Mouse (Mus musculus) kidney, postnatal 0 days (tissue): ENCODE measurements around the gene Crebrf. TPM values are rescaled to one million over a fixed set of nuclear protein-coding genes. Genes with fewer than 3 reads are reported as not detected.

Experiments
- ATAC-seq: fragments of 200-750 bp; cut with Nextera tagmentation; replicated peaks from 2 replicates; pipeline ENCODE4 v1.8.0; 2017; ENCODE audit warnings: low read depth, moderate number of reproducible peaks, moderate TSS enrichment, moderate library complexity; ENCODE audit not compliant: low FRiP score
- DNase-seq: peaks from one replicate; pipeline ENCODE4 v3.0.0-alpha.2; 2016; ENCODE audit warnings: low spot score
- H3K27ac ChIP-seq: fragments of 300-500 bp; sonication (generic); 2 replicates; pipeline ENCODE4 v1.5.1; 2014; ENCODE audit warnings: mild to moderate bottlenecking
- H3K27me3 ChIP-seq: fragments of 300-500 bp; sonication (generic); 2 replicates; pipeline ENCODE4 v1.6.1; 2014; ENCODE audit warnings: low read length, mixed read lengths; ENCODE audit not compliant: insufficient read depth
- H3K36me3 ChIP-seq: fragments of 300-500 bp; sonication (generic); 2 replicates; pipeline ENCODE4 v1.6.1; 2014; ENCODE audit warnings: low read length, mixed read lengths; ENCODE audit not compliant: insufficient read depth
- H3K4me1 ChIP-seq: fragments of 300-500 bp; sonication (generic); replicated peaks from 2 replicates; pipeline ENCODE4 v1.6.1; 2014; ENCODE audit warnings: antibody characterized with exemption, low read length, mixed read lengths; ENCODE audit not compliant: insufficient read depth
- H3K4me2 ChIP-seq: fragments of 300-500 bp; sonication (generic); 2 replicates; pipeline ENCODE4 v1.6.1; 2014; ENCODE audit warnings: mild to moderate bottlenecking, low read length, moderate library complexity, mixed read lengths
- H3K4me3 ChIP-seq: fragments of 300-500 bp; sonication (generic); replicated peaks from 2 replicates; pipeline ENCODE4 v1.5.1; 2014; ENCODE audit warnings: low read depth, low read length
- H3K9ac ChIP-seq: fragments of 300-500 bp; sonication (generic); 2 replicates; pipeline ENCODE4 v1.6.1; 2014; ENCODE audit warnings: low read depth, low read length
- H3K9me3 ChIP-seq: fragments of 300-500 bp; sonication (generic); replicated peaks from 2 replicates; pipeline ENCODE4 v1.6.1; 2016; ENCODE audit warnings: low read length, inconsistent platforms, mixed read lengths
- CTCF ChIP-seq: IDR thresholded peaks from 2 replicates; pipeline ENCODE4 v1.5.1; 2016; ENCODE audit warnings: antibody characterized with exemption, low read depth, mild to moderate bottlenecking, moderate library complexity
- WGBS: fragments of 180-500 bp; shearing (Covaris S2); extraction: QIAGEN DNeasy Blood & Tissue Kit; methylation state at CpG from one replicate; pipeline ENCODE4 v1.1.7; 2014; 5-methylcytosine and 5-hydroxymethylcytosine counted together
- polyA plus RNA-seq: library from polyadenylated mRNA; unstranded; fragments of >200 nt; fragmentation: Nextera tagmentation; extraction: Ambion mirVana; gene quantifications from 2 replicates; pipeline ENCODE4 v1.2.1, GENCODE M21; 2015

Crebrf gene
- polyA plus RNA-seq, 1 experiment from 2014 or later = 17.6 TPM

DNA sequence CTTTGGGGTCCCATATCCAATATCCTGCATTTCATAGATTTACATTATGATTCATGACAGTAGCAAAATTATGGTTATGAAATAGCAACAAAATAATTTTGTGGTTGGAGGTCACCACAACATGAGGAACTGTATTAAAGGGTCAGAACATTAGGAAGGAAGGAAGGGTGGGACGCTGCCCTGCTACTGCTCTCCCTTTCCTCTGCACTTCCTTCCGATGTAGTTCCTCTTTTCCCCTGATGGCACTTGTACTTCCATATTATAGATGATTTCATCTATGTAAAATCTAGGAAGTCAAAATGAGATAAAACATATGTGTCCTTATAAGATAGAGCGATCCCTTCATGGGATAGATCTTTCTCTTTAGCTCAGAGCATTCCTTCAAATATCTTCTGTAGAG lies 34.5 kb downstream of the Crebrf start:
- no peak for TF ChIP-seq CTCF
- no peak overlapping the region for H3K27ac ChIP-seq
- H3K9ac ChIP-seq = no peak overlapping the region
- no peaks in the 10 kb centered on the region for H3K36me3 ChIP-seq
- no peak overlapping the region for H3K4me3 ChIP-seq
- no peaks in the 10 kb centered on the region for H3K27me3 ChIP-seq
- ATAC-seq (no peak), DNase-seq (no peak)
- no peaks in the 10 kb centered on the region for H3K9me3 ChIP-seq
- H3K4me1 ChIP-seq = no peaks in the 10 kb centered on the region
- 83% methylated on average over 3 of the region's 3 CpGs for WGBS
- H3K4me2 ChIP-seq = no peak overlapping the region

DNA sequence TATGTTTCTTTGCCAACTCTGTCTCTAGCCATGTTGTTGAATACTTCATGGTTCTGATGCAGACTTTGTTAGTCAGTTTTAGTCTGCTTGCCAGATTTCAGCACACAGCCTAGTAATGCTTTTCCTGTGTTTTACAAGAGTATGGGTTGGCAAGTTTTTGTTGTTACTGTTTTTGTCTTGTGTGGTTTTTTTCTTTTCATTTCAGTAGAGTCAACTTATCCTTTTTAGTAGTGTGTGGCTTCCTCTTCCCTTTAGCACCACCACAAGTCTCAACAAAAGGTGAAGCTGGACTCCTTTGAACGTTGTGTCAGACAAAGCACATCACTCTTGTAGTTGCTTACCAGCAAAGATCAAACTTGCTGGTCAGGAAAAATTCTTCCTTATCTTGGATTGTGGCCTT lies 36.8 kb downstream of the Crebrf start:
- no peak for TF ChIP-seq CTCF
- WGBS = 81% methylated on average over 1 of the region's 1 CpGs
- no peak overlapping the region for H3K9ac ChIP-seq
- H3K4me3 ChIP-seq = no peak overlapping the region
- no peaks in the 10 kb centered on the region for H3K4me1 ChIP-seq
- no peaks in the 10 kb centered on the region for H3K36me3 ChIP-seq
- H3K27me3 ChIP-seq = no peaks in the 10 kb centered on the region
- no peak overlapping the region for H3K4me2 ChIP-seq
- no peak overlapping the region for H3K27ac ChIP-seq
- H3K9me3 ChIP-seq = no peaks in the 10 kb centered on the region
- ATAC-seq (no peak), DNase-seq (no peak)

DNA sequence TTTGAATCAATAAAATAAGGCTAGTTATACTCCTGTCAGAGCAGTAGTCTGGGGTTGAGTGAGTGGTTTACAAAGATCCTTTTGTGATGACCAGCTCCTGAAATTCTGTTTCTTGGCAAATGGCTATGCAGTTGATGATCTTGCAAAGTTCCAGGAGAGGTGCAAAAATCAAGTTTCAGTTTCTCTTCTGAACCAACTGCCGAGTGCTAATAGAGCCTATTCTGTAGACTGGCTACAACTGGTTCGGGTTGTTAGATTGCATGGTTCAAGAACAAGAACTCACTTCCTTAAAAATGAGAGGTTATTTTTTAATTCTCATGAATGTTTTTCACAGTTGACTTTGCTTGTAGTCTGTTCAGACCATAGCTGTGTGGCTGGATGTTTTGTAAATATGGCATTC lies 38.0 kb downstream of the Crebrf start:
- ATAC-seq = no peak
- no peak overlapping the region for H3K9ac ChIP-seq
- no peak overlapping the region for H3K4me3 ChIP-seq
- H3K9me3 ChIP-seq = no peaks in the 10 kb centered on the region
- no peaks in the 10 kb centered on the region for H3K27me3 ChIP-seq
- no peak for TF ChIP-seq CTCF
- DNase-seq = no peak
- no peak overlapping the region for H3K27ac ChIP-seq
- WGBS = 80% methylated on average over 2 of the region's 2 CpGs
- no peaks in the 10 kb centered on the region for H3K4me1 ChIP-seq
- H3K4me2 ChIP-seq = no peak overlapping the region
- no peaks in the 10 kb centered on the region; the same call in 1 of the 2 replicates for H3K36me3 ChIP-seq

DNA sequence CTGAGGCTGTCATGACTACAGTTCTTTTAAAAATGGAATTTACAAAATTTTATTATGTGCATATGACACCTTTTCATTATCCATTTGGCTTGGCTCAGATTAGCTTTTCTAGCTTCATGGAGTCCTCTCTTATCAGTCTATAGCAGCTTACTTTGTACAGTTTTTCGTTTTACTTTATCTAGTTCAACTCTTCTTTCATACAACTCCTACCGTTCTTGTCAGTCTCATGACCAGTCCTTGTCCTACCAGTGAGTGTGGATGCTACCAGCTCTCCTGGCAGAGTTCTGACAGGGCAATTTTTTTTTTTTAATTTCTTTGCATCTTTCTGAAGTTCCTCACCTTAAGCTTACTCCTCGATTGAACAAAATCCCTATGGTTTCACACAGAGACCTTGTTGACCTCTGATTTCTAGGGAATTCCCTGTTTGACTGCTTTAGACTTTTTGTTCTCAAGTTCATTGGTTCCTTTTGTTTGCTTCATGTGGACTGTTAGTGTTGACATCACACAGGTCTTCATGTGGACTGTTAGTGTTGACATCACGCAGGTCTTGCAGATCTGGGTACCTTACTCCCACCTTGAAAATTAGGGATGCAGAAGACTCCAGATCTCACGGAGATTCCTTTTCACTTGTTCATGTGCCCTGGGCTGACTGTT lies 51.8 kb downstream of the Crebrf start:
- H3K4me1 ChIP-seq = no peaks in the 10 kb centered on the region
- no peak for DNase-seq
- WGBS = 90% methylated on average over 5 of the region's 5 CpGs
- no peak overlapping the region for H3K4me3 ChIP-seq
- ATAC-seq = no peak
- H3K36me3 ChIP-seq = peaks cover 11% of the 10 kb centered on the region
- no peak for TF ChIP-seq CTCF
- no peak overlapping the region for H3K4me2 ChIP-seq
- no peaks in the 10 kb centered on the region for H3K27me3 ChIP-seq
- H3K9ac ChIP-seq = no peak overlapping the region
- no peaks in the 10 kb centered on the region for H3K9me3 ChIP-seq
- H3K27ac ChIP-seq = no peak overlapping the region

DNA sequence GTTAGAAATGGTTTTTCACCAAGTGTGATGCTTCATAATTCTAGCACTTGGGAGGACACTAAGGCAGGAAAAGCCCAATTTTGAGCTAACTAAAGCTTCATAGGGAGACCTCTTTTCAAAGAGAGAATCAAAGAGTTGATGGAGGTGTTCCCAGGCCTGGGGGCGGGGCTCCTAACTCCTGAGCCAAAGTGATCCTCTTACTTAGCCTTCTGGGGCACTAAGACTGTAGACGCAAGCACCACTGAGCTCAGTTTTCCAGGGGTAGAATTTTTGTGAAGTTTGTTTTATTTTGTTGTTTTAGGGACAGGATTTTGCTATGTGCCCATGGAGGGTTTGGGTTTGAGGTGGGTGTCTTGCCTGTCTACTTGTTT lies 52.3 kb downstream of the Crebrf start:
- WGBS = 80% methylated on average over 2 of the region's 2 CpGs
- no peaks in the 10 kb centered on the region for H3K27me3 ChIP-seq
- H3K9me3 ChIP-seq = no peaks in the 10 kb centered on the region
- no peak overlapping the region for H3K4me2 ChIP-seq
- TF ChIP-seq CTCF = no peak
- no peak for DNase-seq
- no peak overlapping the region for H3K4me3 ChIP-seq
- H3K27ac ChIP-seq = no peak overlapping the region
- H3K9ac ChIP-seq = no peak overlapping the region
- H3K36me3 ChIP-seq = peaks cover 11% of the 10 kb centered on the region
- no peak for ATAC-seq
- no peaks in the 10 kb centered on the region for H3K4me1 ChIP-seq

DNA sequence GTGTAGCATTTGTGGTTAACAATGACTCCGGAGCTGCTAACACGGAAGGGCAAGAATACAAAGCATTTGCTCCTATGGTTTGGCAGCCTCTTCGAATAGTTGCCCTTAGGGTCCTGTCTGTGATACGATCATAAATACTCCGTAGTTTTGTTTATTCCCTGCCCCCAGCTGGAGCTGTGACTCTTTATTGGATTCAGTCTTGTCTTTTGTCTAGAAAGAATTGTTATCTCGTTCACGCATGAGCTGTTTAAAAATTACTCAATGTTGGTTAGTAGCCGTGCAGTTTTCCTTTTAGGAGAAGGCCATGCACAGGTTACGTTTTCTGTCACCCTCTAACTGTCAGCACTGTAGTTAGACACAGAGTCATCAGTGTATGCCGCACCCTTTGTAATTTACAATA lies 60.8 kb downstream of the Crebrf start:
- Histone ChIP-seq H3K27ac (no peak overlapping the region), H3K4me1 (no peaks in the 10 kb centered on the region; the same call in 1 of the 2 replicates), H3K9ac (no peak overlapping the region), H3K36me3 (0 out of 2 replicates have a peak, but pooled peaks cover 2% of the 10 kb centered on the region), H3K27me3 (no peaks in the 10 kb centered on the region), H3K4me2 (no peak overlapping the region), H3K9me3 (no peaks in the 10 kb centered on the region), H3K4me3 (no peak overlapping the region)
- 56% methylated on average over 10 of the region's 10 CpGs for WGBS
- ATAC-seq (no peak), DNase-seq (peak; percentile 12)
- no peak for TF ChIP-seq CTCF

DNA sequence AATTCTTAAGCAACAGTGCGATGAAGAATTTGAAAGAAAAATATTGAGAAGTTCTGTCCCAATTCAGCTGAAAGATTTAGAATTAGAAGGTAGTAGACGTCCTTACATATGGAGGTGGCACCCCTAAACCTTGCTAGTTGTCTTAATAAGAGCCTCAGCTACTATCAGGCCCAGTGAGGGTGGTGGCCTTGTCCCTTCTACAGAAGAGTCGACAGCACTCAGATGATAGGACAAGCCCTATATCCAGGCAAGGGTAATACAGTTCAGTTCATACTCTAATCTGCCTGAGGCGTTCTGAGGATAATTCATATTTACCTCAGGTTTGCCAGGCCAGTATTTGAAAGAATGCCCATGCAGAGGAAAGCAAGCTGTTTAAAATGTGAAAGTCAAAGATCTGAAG lies 62.6 kb downstream of the Crebrf start:
- no peak for ATAC-seq
- Histone ChIP-seq H3K4me1 (peaks cover 6% of the 10 kb centered on the region), H3K4me3 (no peak overlapping the region), H3K27me3 (no peaks in the 10 kb centered on the region), H3K4me2 (no peak overlapping the region), H3K9ac (no peak overlapping the region), H3K9me3 (no peaks in the 10 kb centered on the region), H3K36me3 (no peaks in the 10 kb centered on the region), H3K27ac (no peak overlapping the region)
- no peak for DNase-seq
- no peak for TF ChIP-seq CTCF
- WGBS = 94% methylated on average over 4 of the region's 4 CpGs
